Comparison of ENCODE assay signal across 29 mouse cellular contexts in the genomic region with DNA sequence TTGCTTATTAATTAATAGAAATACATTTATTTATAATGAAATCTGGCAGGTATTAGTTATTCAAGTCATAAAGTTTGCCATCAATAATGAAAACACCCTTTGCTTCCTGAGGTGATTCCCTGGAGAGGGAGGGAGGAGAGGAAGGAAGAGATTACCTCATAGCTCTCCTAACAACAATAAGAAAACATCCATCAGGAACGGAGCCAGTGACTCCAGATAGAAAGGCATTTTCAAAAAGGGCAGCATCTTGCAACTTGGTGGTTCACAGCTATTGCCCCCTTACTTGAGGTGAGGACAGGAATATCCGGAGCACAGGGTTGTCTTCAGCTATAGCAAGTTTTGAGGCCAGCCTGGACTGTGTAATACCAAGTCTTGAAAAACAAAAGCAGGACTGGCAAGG. TPM values are rescaled to one million over a fixed set of nuclear protein-coding genes. Genes with fewer than 3 reads are reported as not detected.
A peak's percentile ranks its signal among the peaks of the same experiment; 100 is the strongest.
DNase-seq lines count a peak whose midpoint lies in the region; ATAC-seq and TF ChIP-seq lines count a peak whose summit lies in the region.
"Had no signal": no experiment of that assay in that cellular context is flagged by ENCODE, and none has a peak within 500 bp of the region (broad histone marks: within the 10 kb centered on the region; RNA-seq: fewer than 3 reads in every experiment).

No protein-coding gene starts in this region.

- no peaks in the 10 kb centered on the region for H3K4me1 ChIP-seq in kidney, adult 2 months (ENCODE audit: control insufficient read depth, insufficient read depth, low read length)
- H3K4me1 ChIP-seq in kidney, embryonic 15.5 days = peaks cover 4% of the 10 kb centered on the region; the same call in 1 of the 2 replicates
- peaks cover 10% of the 10 kb centered on the region for H3K4me1 ChIP-seq in brown adipose tissue, adult 24 weeks (ENCODE audit: control insufficient read depth, insufficient read depth, insufficient read length, low read length)
- H3K4me1 ChIP-seq in heart, embryonic 16.5 days (ENCODE audit: control insufficient read depth, insufficient read depth, low read length) = peaks cover 6% of the 10 kb centered on the region
- H3K4me1 ChIP-seq: forebrain, embryonic 13.5 days; limb, embryonic 15.5 days; liver, embryonic 13.5 days had no signal

- WGBS in kidney, adult 2 months = 69% methylated on average over 2 of the region's 2 CpGs
- 67% methylated on average over 2 of the region's 2 CpGs for WGBS in kidney, embryonic 15.5 days
- WGBS in heart, embryonic 16.5 days = 54% methylated on average over 2 of the region's 2 CpGs

- H3K9me3 ChIP-seq in kidney, embryonic 15.5 days (replicated peaks) = no peaks in the 10 kb centered on the region
- no peaks in the 10 kb centered on the region for H3K9me3 ChIP-seq in heart, embryonic 16.5 days (replicated peaks; ENCODE audit: control insufficient read depth, low read length)
- H3K9me3 ChIP-seq: forebrain, embryonic 13.5 days; hindbrain, embryonic 13.5 days; limb, embryonic 10.5 days; limb, embryonic 15.5 days; liver, embryonic 13.5 days; megakaryocyte, embryonic 14.5 days; midbrain, embryonic 13.5 days; neural tube, embryonic 13.5 days had no signal

- H3K36me3 ChIP-seq in kidney, adult 2 months (ENCODE audit: control insufficient read depth, insufficient read depth, low read length) = no peaks in the 10 kb centered on the region
- H3K36me3 ChIP-seq in kidney, embryonic 15.5 days = no peaks in the 10 kb centered on the region; the same call in 1 of the 2 replicates
- H3K36me3 ChIP-seq in heart, embryonic 16.5 days (ENCODE audit: control insufficient read depth, insufficient read depth) = no peaks in the 10 kb centered on the region; the same call in 1 of the 2 replicates
- H3K36me3 ChIP-seq: liver, embryonic 13.5 days had no signal

- peak overlapping the region; percentile 60; the same call in 1 of the 2 replicates for H3K27ac ChIP-seq in kidney, adult 2 months (ENCODE audit: insufficient read depth, low read depth, low read length)
- no peak overlapping the region for H3K27ac ChIP-seq in kidney, embryonic 15.5 days
- peak overlapping the region; percentile 74 for H3K27ac ChIP-seq in brown adipose tissue, adult 24 weeks (replicated peaks; ENCODE audit: low read depth, low read length)
- H3K27ac ChIP-seq in heart, embryonic 16.5 days (ENCODE audit: low read length) = 0 out of 2 replicates have a peak overlapping the region, but pooled peaks have one; percentile 60
- H3K27ac ChIP-seq: forebrain, embryonic 13.5 days; hindbrain, embryonic 13.5 days; limb, embryonic 10.5 days; limb, embryonic 15.5 days; liver, embryonic 13.5 days; midbrain, embryonic 13.5 days; neural tube, embryonic 13.5 days had no signal

- H3K9ac ChIP-seq in kidney, embryonic 15.5 days = no peak overlapping the region
- no peak overlapping the region for H3K9ac ChIP-seq in heart, embryonic 16.5 days (ENCODE audit: low read length)
- H3K9ac ChIP-seq: forebrain, embryonic 13.5 days; hindbrain, embryonic 13.5 days; limb, embryonic 15.5 days; liver, embryonic 13.5 days; midbrain, embryonic 13.5 days; neural tube, embryonic 13.5 days had no signal

- ATAC-seq in kidney, embryonic 15.5 days (replicated peaks; ENCODE audit: low FRiP score) = no peak
- no peak for ATAC-seq in heart, embryonic 16.5 days (replicated peaks; ENCODE audit: extremely low read depth, insufficient read depth, low FRiP score)
- ATAC-seq in inflammation-experienced regulatory T-cells, adult 6 months = no peak
- ATAC-seq: forebrain, embryonic 13.5 days; intestine, postnatal 0 days; lung, postnatal 0 days; midbrain, embryonic 13.5 days; Patski had no signal

- TF ChIP-seq POLR2A in kidney, adult 2 months (IDR thresholded peaks at IDR 0.05; ENCODE audit: low read depth, low read length) = no peak

- intact Hi-C loops in heart, postnatal 14 days (cut with DNase I) = loop anchor here (5.0 kb wide), 1 partner anchor 39 kb away; the partner anchor contains the start of gene Rnf130

- no peaks in the 10 kb centered on the region for H3K27me3 ChIP-seq in kidney, adult 2 months (replicated peaks; ENCODE audit: control insufficient read depth, insufficient read depth, low read length)
- no peaks in the 10 kb centered on the region for H3K27me3 ChIP-seq in kidney, embryonic 15.5 days
- H3K27me3 ChIP-seq in heart, embryonic 16.5 days (ENCODE audit: control insufficient read depth, insufficient read depth, low read length) = no peaks in the 10 kb centered on the region
- H3K27me3 ChIP-seq: forebrain, embryonic 13.5 days; hindbrain, embryonic 13.5 days; limb, embryonic 15.5 days; liver, embryonic 13.5 days; megakaryocyte, embryonic 14.5 days; midbrain, embryonic 13.5 days; neural tube, embryonic 13.5 days; Patski had no signal

- no peak for TF ChIP-seq CTCF in kidney, adult 2 months (conservative IDR thresholded peaks at IDR 0.05; ENCODE audit: insufficient read depth, insufficient read length, low read depth, low read length)

- no peak overlapping the region for H3K4me2 ChIP-seq in kidney, embryonic 15.5 days
- H3K4me2 ChIP-seq in heart, embryonic 16.5 days (ENCODE audit: low read depth, low read length) = no peak overlapping the region
- H3K4me2 ChIP-seq: forebrain, embryonic 13.5 days; hindbrain, embryonic 13.5 days; limb, embryonic 15.5 days; liver, embryonic 13.5 days; midbrain, embryonic 13.5 days; neural tube, embryonic 13.5 days had no signal

- no peak overlapping the region for H3K4me3 ChIP-seq in kidney, adult 2 months (ENCODE audit: insufficient read depth, low read depth, low read length)
- no peak overlapping the region for H3K4me3 ChIP-seq in kidney, embryonic 15.5 days (replicated peaks)
- no peak overlapping the region for H3K4me3 ChIP-seq in brown adipose tissue, adult 24 weeks (ENCODE audit: insufficient read depth, low read depth, low read length)
- H3K4me3 ChIP-seq in heart, embryonic 16.5 days (ENCODE audit: low read length) = no peak overlapping the region
- H3K4me3 ChIP-seq: forebrain, embryonic 13.5 days; hindbrain, embryonic 13.5 days; limb, embryonic 10.5 days; limb, embryonic 15.5 days; liver, embryonic 13.5 days; megakaryocyte, embryonic 14.5 days; midbrain, embryonic 13.5 days; neural tube, embryonic 13.5 days had no signal

- DNase-seq in heart, adult 11 months = peak; percentile 92
- DNase-seq in heart, postnatal 14 days = no peak
- DNase-seq in kidney, adult 2 months = peak; percentile 52
- DNase-seq in adrenal gland, adult 8-10 months = no peak
- DNase-seq: adrenal gland, postnatal 36 days; cerebellum, adult 8-10 months; cerebellum, postnatal 36 days; gastrocnemius, postnatal 25 days; layer of hippocampus, postnatal 36 days; liver, embryonic 13.5 days; lung, adult 18-20 months; lung, postnatal 4 days; right cerebral cortex, postnatal 4 days; thymus, adult 2 months; thymus, postnatal 4 days had no signal

RNA-seq across cellular contexts. Expression of gene Rnf130, which starts 40.9 kb away (rescaled TPM):
- 10 to 100 TPM; 45.0 to 53.6 TPM for total RNA-seq in heart, postnatal 14 days (2021)
- 60.1 and 69.5 TPM in 2 replicates for polyA plus RNA-seq in kidney, adult 2 months (2012; rRNA removed)
- 59.1 and 62.8 TPM in 2 replicates for polyA plus RNA-seq in kidney, embryonic 15.5 days (2015; fragmentation: Nextera tagmentation; extraction: Ambion mirVana)
- polyA plus RNA-seq in brown adipose tissue, adult 24 weeks (2012; ENCODE audit: insufficient read depth, insufficient read length, missing spikeins) = 78.5 and 97.9 TPM in 2 replicates
- polyA plus RNA-seq in heart, embryonic 16.5 days (2015; fragmentation: Nextera tagmentation; extraction: Ambion mirVana) = 31.8 and 32.4 TPM in 2 replicates
- 100 to 1,000 TPM; 103 to 148 (median 134) TPM for total RNA-seq in adrenal gland, adult 8-10 months (2022)
- 1 to 10 TPM; 1.1 to 4.2 (median 3.5) TPM for polyA plus RNA-seq in inflammation-experienced regulatory T-cells, adult 6 months (2017; shearing (Covaris generic))

Comparison
In these comparisons a context has a peak if more than half of its experiments do, and no peak if none do; other contexts are left out.
1. DNase-seq: peak in heart, adult 11 months (single experiment) and kidney, adult 2 months (single experiment); none in heart, postnatal 14 days (0 of 2) and adrenal gland, adult 8-10 months (single experiment).